Mouse (Mus musculus) erythroblast, adult 5-6 weeks (primary cell): ENCODE results near the gene 1700010I14Rik. TPM values are rescaled to one million over a fixed set of nuclear protein-coding genes. Genes with fewer than 3 reads are reported as not detected.

Experiments
- ATAC-seq: replicated peaks from 2 replicates; pipeline ENCODE4 v1.8.0; 2016; ENCODE audit warnings: moderate number of reproducible peaks, mild to moderate bottlenecking, moderate TSS enrichment, inconsistent platforms; ENCODE audit not compliant: poor library complexity, low FRiP score, severe bottlenecking
- total RNA-seq, 2 experiments: library from RNA; stranded (forward) in 1 of 2; stranded (reverse) in 1 of 2; fragments of 150-400 nt in 1 of 2; fragments of 200-764, 138-1000 nt in 1 of 2; gene quantifications; 2 replicates each; pipeline versions ENCODE4 v1.2.3 to v1.2.4; 2015 to 2017; ENCODE audit warnings: low replicate concordance in 2 of 2

The 1700010I14Rik gene
- total RNA-seq, 2 experiments from 2014 or later = 0.43 to 2.3 TPM

DNA sequence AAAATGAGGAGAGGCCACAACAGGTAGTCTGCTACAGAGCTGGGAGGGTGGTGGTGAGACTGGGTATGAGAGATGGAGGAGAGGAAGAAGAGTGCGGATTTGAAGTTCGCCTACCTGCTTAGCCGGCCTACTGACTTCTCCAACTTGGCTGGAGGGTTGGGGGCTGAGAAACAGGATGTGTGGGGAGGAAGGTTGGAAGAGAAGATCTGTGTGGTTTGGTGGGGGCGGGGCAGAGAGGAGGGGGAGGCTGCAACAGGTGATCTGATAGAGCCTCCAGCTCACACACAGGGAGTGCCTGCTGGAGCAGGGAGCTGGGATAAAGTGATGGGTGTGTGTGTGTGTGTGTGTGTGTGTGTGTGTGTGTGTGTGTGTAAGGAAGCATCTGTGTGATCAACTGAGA is 16.4 kb downstream of the 1700010I14Rik start:
- no peak for ATAC-seq

DNA sequence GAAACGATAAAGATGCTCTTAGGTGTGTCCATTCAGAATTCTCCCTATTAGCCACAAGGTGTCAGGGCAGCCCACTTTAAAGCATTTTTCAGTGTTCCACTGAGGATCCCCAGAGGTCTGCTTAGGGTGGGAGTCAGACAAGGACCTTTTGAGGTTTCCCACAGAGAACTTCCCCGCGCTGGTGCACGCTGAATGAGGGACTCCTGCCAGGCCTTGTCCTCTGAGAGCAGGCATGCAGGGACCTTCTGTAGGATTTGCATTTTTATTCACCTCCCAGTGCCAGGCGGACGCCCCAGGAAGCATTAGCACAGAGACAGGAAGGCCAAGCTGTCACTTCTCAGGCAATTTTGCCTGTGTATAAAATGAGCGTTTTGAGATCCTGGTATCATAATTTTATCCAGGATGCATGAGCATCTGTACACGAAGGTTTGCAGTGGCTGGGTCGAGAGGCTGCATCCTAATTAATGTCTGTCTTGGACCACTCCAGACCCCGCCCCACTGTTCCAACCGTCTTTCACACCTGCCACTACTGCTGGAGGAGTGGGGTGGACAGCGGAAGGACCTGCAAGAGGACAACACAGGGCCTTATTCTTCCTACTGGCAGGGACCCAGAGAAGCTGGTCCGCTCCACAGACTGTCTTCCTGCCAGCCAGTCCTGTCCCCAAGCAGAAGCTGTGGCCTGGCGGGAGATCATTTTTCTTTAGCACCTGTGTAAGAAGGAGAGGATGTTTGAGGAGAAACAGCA is 35.2 kb downstream of the 1700010I14Rik start:
- no peak for ATAC-seq

DNA sequence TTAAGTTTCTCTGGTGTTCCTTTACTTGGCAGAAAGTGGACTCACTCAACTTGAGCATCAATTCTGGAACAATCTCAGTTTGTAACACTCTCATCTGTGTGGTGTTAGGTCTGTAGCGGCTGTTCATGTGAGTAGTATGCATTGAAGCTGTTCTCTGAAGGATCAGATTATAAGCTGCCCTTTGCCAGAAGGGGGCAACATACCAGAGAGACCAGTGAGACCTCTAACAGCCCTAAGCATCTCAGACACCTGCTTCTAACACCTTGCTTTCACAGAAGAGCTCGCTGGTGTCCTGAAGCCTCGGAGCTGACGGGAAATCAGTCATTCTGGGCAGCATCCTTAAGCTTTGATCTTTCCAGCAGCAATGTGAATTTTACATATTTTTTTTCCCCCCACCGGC is 42.0 kb downstream of the 1700010I14Rik start:
- ATAC-seq = no peak

DNA sequence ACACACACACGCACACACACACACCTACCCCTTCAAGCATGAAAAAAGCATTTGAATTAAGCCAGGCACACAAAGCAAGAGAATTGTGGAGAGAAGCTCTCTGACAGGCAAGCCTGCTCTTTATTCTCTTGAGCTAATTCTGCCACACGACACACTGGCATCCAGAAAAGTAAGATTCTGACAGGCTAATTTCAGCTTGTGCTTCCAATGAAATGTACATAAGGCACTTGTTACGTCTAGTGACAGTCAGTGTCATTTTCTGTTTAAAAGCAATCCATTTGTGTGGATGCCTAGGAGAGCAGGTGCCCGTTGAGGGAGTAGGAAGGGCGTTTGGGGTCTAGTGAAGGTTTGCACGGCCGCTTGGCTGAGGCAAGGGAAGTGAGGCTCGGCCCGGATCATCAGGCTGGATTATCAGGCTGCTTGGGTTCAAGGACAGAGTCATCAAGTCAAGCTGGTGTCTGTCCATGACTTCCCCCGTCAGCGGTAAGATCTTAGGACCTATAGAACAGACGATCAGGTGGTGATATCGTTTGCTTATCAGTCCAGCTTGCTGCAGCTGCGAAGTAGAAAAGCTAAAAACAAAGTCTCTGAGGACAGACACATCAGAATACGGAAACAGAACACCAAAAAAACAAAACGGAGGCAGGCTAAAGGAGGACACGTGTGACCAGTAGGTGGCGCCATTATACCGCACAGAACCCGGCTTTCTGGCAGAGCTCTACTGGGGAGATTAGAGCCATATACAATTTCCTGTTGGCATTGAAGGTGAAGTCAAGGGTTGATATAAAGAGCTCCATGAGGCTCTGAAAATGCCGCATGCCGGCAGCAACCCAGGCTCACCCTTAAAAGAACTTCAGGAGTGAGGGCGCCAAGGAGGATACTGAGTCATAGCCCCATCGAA is 43.4 kb downstream of the 1700010I14Rik start:
- ATAC-seq = no peak

DNA sequence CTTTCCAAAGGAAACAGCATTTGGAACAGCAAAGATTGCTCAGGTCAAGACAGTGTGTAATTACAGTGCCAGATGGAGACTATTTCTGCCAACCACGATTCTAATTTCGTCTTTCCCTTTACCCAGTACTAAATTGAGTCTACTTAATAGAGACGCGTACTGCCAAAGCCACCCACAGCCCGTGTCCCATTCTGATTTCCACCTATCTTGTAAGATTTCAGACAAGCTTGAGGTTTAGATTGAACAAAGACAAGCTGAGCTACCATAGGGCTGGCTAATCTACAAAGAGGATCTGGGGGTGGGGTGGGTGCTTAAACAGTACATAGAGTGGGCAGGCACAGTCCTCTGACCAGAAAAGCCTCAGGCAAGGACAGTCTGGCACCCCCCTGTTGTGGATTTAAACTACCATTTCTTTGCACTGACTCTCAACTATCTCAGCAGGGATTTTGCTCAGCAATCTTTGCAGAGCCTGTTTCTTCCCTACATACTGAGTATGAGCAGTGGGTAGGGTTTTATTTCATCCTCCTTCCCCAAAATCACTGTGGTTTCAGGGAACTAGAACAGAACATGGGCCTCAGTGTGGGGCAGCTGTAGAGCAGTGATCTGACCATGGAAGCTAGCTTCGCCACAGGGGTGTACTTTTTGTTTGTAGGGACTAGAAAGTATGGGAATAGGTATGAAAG is 44.4 kb downstream of the 1700010I14Rik start:
- ATAC-seq = no peak

DNA sequence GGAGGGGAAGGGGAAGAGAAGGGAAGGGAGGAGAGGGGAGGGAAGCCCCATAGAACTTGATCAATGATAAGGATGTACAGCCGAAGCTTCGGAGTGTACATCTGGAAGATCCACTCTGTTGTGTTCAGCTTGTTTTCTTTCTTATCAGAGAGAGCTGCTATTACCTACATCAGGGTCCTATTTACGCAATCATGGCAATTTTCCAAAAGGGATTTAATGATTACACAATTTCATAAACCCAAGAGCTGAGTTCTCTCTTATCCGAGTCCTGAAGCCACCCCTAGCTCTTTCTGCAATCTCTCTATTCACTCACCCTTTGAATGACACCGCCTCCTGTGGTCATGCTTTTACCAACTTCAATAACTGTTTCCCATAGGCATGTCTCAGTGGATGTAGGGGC is 45.4 kb downstream of the 1700010I14Rik start:
- no peak for ATAC-seq

DNA sequence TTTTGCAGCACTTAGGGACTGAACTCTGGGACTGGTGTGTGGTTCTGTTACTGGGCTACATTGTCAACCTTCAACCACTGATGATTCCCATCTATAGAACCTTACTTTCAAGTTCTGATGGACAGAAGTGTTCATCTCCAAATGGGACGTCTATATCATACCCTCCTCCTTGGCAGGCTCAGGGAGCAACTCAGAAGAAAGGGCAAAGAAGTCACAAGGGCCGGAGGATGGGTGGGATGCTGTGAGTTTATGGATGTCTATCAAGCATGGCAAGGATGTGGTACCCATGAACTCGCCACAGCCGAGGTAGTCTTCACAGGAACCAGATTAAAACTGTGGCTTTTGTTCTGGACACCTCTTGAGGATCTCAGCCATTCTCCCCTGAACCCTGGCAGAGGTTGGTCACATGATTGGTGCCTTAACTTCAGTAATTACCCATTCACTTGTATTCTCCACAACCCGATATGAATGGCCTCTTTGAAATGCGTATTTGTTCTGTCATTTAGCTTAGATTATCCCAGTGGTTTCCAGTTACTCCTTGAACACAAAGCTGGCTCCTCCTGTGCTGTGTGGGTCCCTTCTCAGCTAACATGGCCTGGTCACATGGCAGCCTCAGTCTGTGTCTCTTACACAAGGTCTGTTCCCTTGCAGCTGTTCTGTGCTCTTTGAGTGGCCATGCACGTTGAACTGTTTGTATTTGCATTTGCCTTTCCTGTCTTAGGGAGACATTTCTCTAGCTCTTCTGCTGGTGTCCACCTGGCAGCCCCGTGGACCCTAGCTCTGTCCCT is 47.6 kb downstream of the 1700010I14Rik start:
- no peak for ATAC-seq

DNA sequence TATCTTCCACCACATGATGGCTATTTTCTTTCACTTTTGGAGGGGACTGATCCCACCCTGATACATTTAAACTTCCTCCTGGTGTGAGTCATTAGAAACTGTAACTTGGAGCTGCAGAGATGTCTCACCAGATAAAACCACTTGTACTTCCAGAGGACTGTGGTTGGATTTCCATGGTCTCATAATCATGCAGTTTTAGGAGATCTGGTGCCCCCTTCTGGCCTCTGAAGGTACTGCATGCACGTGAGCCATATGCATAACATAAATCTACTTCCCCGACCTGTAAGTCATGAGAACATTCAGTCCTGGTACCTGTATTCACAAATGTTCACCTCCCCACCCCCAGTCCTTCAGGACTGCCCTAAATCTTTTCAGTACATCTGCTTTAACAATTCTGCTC is 54.6 kb downstream of the 1700010I14Rik start:
- ATAC-seq = no peak

DNA sequence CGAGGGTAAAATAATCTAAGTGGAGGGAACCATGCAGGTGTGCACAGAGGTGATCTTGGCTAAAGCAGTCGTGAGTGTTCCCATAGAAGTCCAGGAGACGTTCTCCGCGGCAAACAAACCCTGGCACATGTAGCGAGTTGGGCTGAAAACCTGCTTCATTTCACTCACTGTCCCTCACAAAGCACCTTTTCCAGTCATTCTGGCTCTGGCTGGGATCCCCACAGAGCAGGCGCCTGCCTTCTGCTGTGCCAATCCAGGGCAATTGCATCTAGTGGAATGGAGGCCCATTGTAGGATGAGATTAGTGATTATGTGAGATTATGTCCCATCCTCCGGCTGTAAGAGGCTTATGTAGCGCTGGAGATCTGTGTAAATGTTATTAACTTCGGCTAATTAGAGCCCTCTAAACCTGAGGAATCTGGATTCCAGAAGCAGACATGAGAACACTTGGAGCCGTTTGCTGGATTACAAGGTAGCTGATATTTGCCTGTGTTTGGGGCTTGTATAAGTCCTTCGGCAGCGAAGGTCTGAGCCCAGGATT is 64.4 kb downstream of the 1700010I14Rik start:
- ATAC-seq = no peak

DNA sequence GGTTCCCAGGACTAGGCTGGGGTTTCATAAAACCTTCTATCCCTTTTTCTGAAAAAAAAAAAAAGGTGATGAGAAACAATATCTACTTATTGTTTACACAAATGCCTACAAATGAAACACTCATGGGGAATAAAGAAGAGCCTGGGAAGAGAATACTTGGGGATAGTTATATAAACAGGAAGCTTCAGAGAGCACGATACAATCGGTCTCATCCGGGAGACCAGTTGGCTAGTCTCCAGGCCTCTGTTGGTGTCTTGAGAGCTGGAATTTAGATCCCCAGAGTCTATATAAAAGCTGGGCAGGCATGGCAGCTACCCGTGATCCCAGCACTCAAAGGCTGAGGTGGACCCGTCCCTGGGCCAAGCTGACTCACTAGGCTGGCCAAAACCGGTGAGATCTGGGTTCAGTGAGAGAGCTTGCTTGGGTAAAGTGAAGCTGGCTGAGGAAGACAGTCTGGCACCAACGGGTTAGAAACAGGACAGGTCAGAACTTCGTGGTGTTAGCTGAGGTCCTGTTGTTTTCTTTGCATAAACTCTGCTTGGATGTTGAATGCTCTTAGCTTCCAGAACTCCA is 71.3 kb downstream of the 1700010I14Rik start:
- ATAC-seq = no peak
